Mouse (Mus musculus) liver, embryonic 11.5 days (tissue): ENCODE results near the gene Rasa2. TPM values are rescaled to one million over a fixed set of nuclear protein-coding genes. Genes with fewer than 3 reads are reported as not detected.

Experiments
- ATAC-seq: fragments of 200-750 bp; cut with Nextera tagmentation; replicated peaks from 2 replicates; pipeline ENCODE4 v1.8.0; 2017; ENCODE audit warnings: moderate number of reproducible peaks, mild to moderate bottlenecking, moderate TSS enrichment, moderate library complexity; ENCODE audit not compliant: low FRiP score
- DNase-seq: peaks from one replicate; pipeline ENCODE4 v3.0.0-alpha.2; 2017; ENCODE audit warnings: low spot score
- H3K27ac ChIP-seq: fragments of 300-500 bp; sonication (generic); 2 replicates; pipeline ENCODE4 v1.5.1; 2014; ENCODE audit warnings: mild to moderate bottlenecking, low read depth, low read length, control low read depth
- H3K27me3 ChIP-seq: fragments of 300-500 bp; sonication (generic); replicated peaks from 2 replicates; pipeline ENCODE4 v1.6.1; 2014; ENCODE audit warnings: low read length, mixed read lengths; ENCODE audit not compliant: control insufficient read depth, insufficient read depth
- H3K36me3 ChIP-seq: fragments of 300-500 bp; sonication (generic); 2 replicates; pipeline ENCODE4 v1.6.1; 2014; ENCODE audit warnings: mild to moderate bottlenecking, low read length, moderate library complexity, mixed read lengths; ENCODE audit not compliant: control insufficient read depth, insufficient read depth
- H3K4me1 ChIP-seq: fragments of 300-500 bp; sonication (generic); replicated peaks from 2 replicates; pipeline ENCODE4 v1.6.1; 2014; ENCODE audit warnings: low read length, mixed read lengths; ENCODE audit not compliant: control insufficient read depth, insufficient read depth
- H3K4me2 ChIP-seq: fragments of 300-500 bp; sonication (generic); 2 replicates; pipeline ENCODE4 v1.6.1; 2014; ENCODE audit warnings: mild to moderate bottlenecking, control low read depth, moderate library complexity
- H3K4me3 ChIP-seq: fragments of 300-500 bp; sonication (generic); 2 replicates; pipeline ENCODE4 v1.5.1; 2014; ENCODE audit warnings: low read depth, low read length, control low read depth
- H3K9ac ChIP-seq: fragments of 300-500 bp; sonication (generic); 2 replicates; pipeline ENCODE4 v1.6.1; 2014; ENCODE audit warnings: low read depth, low read length, control low read depth
- H3K9me3 ChIP-seq: fragments of 300-500 bp; sonication (generic); 2 replicates; pipeline ENCODE4 v1.6.1; 2016; ENCODE audit warnings: low read length, inconsistent platforms, mixed read lengths; ENCODE audit not compliant: control insufficient read depth
- WGBS: fragments of 180-500 bp; shearing (Covaris S2); extraction: QIAGEN DNeasy Blood & Tissue Kit; methylation state at CpG from one replicate; pipeline ENCODE4 v1.1.7; 2014; 5-methylcytosine and 5-hydroxymethylcytosine counted together
- polyA plus RNA-seq: library from polyadenylated mRNA; unstranded; fragments of >200 nt; fragmentation: Nextera tagmentation; extraction: Ambion mirVana; gene quantifications from 2 replicates; pipeline ENCODE4 v1.2.1, GENCODE M21; 2014

Gene Rasa2
- polyA plus RNA-seq, 1 experiment from 2014 or later, result 9.7 TPM

DNA sequence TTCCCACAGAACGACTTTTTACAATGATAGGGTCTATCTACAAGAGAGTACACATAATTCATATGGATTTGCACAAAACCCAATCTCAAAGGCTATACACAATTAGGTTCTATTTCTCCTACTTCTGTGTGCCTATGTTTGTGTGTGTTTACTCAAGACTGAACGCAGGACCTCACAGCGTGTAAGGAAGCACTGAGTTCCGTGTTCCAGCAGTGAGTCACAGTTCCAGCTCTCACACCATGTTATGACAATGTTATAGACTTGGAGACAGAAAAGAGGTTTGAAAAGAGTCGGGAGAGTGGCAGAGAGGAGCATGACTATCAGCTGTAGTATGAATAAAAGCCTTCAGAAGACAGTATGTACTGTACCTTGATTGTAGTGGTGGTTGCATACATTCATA, 42.1 kb downstream of the Rasa2 start:
- DNase-seq, result no peak
- WGBS, result 87% methylated on average over 5 of the region's 5 CpGs

DNA sequence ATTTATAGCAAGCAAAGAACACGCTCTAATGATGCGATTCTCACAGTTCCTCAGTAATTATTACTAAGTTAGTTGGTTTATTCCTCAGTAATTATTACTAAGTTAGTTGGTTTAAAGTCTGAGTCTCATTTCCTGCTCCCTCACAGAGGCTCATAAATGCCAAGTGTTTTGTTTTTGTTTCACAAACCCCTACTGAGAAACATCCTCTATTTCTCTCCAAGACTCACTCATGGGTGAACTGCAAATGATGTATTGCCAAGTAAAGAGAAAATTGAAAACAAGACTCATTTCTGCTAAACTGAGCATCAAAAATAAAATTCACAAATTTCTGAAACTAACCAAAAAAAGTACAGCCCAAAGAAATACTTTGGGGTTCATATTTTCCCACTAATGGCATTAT, 47.9 kb downstream of the Rasa2 start:
- DNase-seq (no peak), ATAC-seq (no peak)
- H3K4me3 ChIP-seq, result no peak overlapping the region
- no peaks in the 10 kb centered on the region for H3K4me1 ChIP-seq
- no peak overlapping the region for H3K9ac ChIP-seq
- no peak overlapping the region for H3K27ac ChIP-seq
- no peak overlapping the region for H3K4me2 ChIP-seq
- H3K9me3 ChIP-seq, result no peaks in the 10 kb centered on the region
- no peaks in the 10 kb centered on the region for H3K27me3 ChIP-seq
- no peaks in the 10 kb centered on the region for H3K36me3 ChIP-seq
- WGBS, result 87% methylated on average over 2 of the region's 2 CpGs

More for the DNA sequence above, 42.1 kb downstream of the Rasa2 start:
- Histone ChIP-seq H3K27ac (no peak overlapping the region), H3K4me2 (no peak overlapping the region), H3K9ac (no peak overlapping the region), H3K9me3 (no peaks in the 10 kb centered on the region), H3K36me3 (peaks cover 2% of the 10 kb centered on the region; the same call in 1 of the 2 replicates), H3K4me1 (no peaks in the 10 kb centered on the region), H3K27me3 (no peaks in the 10 kb centered on the region), H3K4me3 (no peak overlapping the region)
- no peak for ATAC-seq

DNA sequence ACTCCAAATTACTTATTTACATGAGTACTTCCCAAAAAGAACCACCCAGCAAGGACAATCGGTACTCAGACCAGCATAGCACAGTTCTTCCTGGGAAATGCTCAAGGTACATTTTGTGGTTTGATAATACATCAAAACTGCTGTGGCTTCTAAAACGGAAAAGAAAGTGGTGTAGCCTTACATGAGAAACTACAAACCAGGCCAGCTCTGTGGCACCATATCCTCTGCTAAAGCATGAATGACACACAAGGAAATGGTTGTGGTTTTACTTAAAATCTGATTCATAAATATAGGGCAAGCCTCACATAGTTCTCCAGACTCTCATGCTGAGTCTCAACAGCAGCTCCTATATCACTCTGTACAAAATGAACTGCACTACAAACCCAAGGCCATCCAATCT, 48.3 kb downstream of the Rasa2 start:
- 58% methylated on average over 2 of the region's 2 CpGs for WGBS
- Histone ChIP-seq H3K4me3 (no peak overlapping the region), H3K9ac (no peak overlapping the region), H3K36me3 (no peaks in the 10 kb centered on the region), H3K4me2 (no peak overlapping the region), H3K9me3 (no peaks in the 10 kb centered on the region), H3K27ac (no peak overlapping the region), H3K4me1 (no peaks in the 10 kb centered on the region), H3K27me3 (no peaks in the 10 kb centered on the region)
- DNase-seq, result no peak
- no peak for ATAC-seq

DNA sequence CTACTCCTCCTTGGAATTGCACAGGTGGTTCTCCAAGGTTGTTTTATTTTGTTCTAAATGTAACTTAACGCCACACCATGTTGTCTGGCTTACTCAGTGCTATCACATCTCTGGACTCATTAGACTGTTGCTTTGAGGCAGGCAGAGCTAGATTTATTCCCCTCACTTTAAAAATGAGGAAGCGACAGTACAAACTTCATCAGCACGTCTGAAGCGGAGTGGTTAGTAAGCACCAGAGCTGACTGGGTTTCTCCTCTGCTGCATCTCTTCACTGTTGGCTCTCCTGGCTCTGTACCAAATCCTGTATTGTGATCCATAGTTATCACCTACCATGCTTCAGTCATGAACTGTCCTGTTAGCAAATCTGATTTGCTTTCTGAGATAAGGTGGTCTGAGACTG, 53.2 kb downstream of the Rasa2 start:
- H3K9ac ChIP-seq, result no peak overlapping the region
- no peaks in the 10 kb centered on the region for H3K27me3 ChIP-seq
- no peaks in the 10 kb centered on the region for H3K9me3 ChIP-seq
- no peaks in the 10 kb centered on the region for H3K4me1 ChIP-seq
- no peak overlapping the region for H3K4me3 ChIP-seq
- no peaks in the 10 kb centered on the region for H3K36me3 ChIP-seq
- H3K4me2 ChIP-seq, result no peak overlapping the region
- no peak for DNase-seq
- no peak overlapping the region for H3K27ac ChIP-seq
- 66% methylated on average over 4 of the region's 4 CpGs for WGBS
- no peak for ATAC-seq

DNA sequence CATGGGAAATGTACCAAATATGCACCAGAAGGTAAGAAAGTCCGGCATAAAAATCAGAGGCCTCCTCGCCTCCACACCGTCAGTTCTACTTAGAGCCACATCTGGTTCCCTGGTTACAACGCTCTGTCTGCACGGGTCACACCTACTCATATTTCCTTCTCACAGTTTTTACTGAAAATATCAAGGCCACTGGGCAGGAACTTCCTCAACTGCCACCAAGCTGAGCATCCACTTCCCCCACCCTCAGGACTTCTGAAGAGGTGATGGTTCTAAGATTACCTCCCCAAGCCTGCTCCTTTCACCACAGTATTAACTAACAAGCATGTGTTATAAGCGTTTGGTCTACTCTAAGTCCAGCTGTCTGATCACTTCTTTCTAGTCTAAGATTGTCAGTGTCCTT, 53.7 kb downstream of the Rasa2 start:
- no peaks in the 10 kb centered on the region for H3K27me3 ChIP-seq
- H3K9ac ChIP-seq, result no peak overlapping the region
- DNase-seq (no peak), ATAC-seq (no peak)
- no peaks in the 10 kb centered on the region for H3K4me1 ChIP-seq
- no peak overlapping the region for H3K27ac ChIP-seq
- no peak overlapping the region for H3K4me3 ChIP-seq
- no peaks in the 10 kb centered on the region for H3K36me3 ChIP-seq
- H3K4me2 ChIP-seq, result no peak overlapping the region
- WGBS, result 65% methylated on average over 6 of the region's 6 CpGs
- H3K9me3 ChIP-seq, result no peaks in the 10 kb centered on the region

DNA sequence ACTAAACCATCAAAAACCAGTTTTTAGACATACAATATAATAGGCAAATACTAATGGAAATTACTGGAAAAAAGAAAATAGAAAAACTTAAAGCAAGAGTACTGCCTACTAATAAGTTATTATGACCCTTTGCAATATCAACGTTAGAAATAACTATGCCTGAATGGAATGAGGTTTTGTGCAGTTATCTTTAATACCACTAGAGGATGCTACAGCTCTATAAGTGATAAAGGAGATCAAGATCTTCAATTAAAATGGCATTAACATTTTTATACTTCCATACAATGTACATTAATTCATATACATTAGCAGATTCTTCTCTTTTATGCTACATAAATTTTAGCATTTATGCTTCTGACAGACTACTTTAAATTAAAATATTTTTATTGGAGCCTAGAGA, 58.2 kb downstream of the Rasa2 start:
- no peak overlapping the region for H3K27ac ChIP-seq
- H3K4me3 ChIP-seq, result no peak overlapping the region
- ATAC-seq (no peak), DNase-seq (no peak)
- no peak overlapping the region for H3K4me2 ChIP-seq
- H3K4me1 ChIP-seq, result no peaks in the 10 kb centered on the region
- WGBS, result 17% methylated on average over 1 of the region's 1 CpGs
- H3K27me3 ChIP-seq, result no peaks in the 10 kb centered on the region
- H3K9ac ChIP-seq, result no peak overlapping the region
- H3K36me3 ChIP-seq, result peaks cover 4% of the 10 kb centered on the region; the same call in 1 of the 2 replicates
- no peaks in the 10 kb centered on the region for H3K9me3 ChIP-seq

DNA sequence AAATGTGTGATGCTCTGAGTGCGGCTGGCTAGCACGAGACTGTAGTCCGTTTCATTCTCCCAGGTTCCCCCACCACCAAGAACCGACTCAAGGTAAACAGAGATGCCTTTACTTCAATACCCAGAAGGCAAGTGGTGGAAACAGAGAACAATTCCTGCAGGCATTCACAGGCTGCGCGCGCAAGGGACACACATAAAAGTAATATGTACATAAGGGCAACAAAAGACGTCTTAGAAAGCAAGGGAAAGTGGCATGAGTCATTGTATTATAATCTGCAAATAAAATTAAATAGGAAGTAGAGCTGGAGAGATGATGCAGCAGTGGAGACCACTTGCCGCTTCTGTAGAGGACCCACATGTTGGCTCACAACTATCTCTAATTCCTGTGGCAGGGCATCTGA, 58.7 kb downstream of the Rasa2 start:
- no peak for ATAC-seq
- Histone ChIP-seq H3K27me3 (no peaks in the 10 kb centered on the region), H3K4me3 (no peak overlapping the region), H3K36me3 (peaks cover 4% of the 10 kb centered on the region; the same call in 1 of the 2 replicates), H3K9me3 (no peaks in the 10 kb centered on the region), H3K4me2 (no peak overlapping the region), H3K27ac (no peak overlapping the region), H3K4me1 (no peaks in the 10 kb centered on the region), H3K9ac (no peak overlapping the region)
- WGBS, result 88% methylated on average over 9 of the region's 9 CpGs
- no peak for DNase-seq

DNA sequence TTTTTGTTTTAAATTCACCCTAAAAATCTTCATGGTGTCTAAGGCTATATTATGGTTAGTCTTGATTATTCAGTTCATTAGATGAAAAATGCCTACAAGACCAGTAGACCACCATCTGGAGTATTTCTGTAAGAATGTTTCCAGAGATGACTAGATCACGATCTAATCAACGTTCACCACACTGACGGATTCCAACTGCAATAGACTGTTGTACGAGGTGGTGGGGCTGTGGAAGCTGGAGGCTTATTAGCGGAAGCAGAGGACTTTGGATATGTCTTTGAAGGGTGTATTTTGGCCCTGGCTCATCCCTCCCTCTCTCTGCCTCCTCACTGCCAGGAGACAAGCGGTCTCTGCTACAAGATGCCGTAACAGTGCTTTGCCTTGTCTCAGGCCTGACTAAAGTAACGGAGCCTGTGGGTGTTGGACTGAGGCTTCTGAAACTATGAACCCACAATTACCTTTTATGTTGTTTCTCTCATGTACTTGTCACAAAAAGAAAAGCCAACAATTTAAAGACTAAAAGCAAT, 64.9 kb downstream of the Rasa2 start:
- Histone ChIP-seq H3K9me3 (no peaks in the 10 kb centered on the region), H3K4me2 (no peak overlapping the region), H3K27me3 (no peaks in the 10 kb centered on the region), H3K4me3 (no peak overlapping the region), H3K9ac (no peak overlapping the region), H3K4me1 (no peaks in the 10 kb centered on the region), H3K27ac (no peak overlapping the region), H3K36me3 (peaks cover 7% of the 10 kb centered on the region)
- 73% methylated on average over 8 of the region's 8 CpGs for WGBS
- DNase-seq (no peak), ATAC-seq (peak; percentile 82)

DNA sequence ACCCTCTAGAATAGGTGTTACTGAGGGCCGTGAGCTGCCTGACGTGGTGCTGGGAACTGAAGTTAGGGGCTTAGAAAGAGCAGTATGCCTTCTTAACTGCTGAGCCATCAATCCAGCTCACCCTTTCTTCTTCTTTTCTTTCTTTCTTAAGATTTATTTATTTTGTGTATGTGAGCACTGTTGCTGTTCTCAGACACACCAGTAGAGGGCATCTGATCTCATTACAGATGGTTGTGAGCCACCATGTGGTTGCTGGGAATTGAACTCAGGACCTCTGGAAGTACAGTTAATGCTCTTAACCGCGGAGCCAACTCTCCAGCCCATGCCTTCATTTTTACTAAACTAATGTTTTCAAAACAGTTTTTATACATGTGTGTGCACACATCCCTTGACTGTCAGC, 67.9 kb downstream of the Rasa2 start:
- Histone ChIP-seq H3K36me3 (peaks cover 3% of the 10 kb centered on the region), H3K27me3 (no peaks in the 10 kb centered on the region), H3K9ac (no peak overlapping the region), H3K4me2 (no peak overlapping the region), H3K4me1 (peaks cover 4% of the 10 kb centered on the region; the same call in 1 of the 2 replicates), H3K9me3 (no peaks in the 10 kb centered on the region), H3K27ac (no peak overlapping the region), H3K4me3 (no peak overlapping the region)
- no peak for ATAC-seq
- no peak for DNase-seq
- WGBS, result 90% methylated on average over 4 of the region's 4 CpGs
